Mouse (Mus musculus) gastrocnemius, adult 18-20 months (tissue): Measurements from ENCODE around the gene Hey2. TPM values are rescaled to one million over a fixed set of nuclear protein-coding genes. Genes with fewer than 3 reads are reported as not detected.

Experiments
- DNase-seq: peaks from one replicate; pipeline ENCODE4 v3.0.0; 2021; ENCODE audit warnings: low spot score
- total RNA-seq, 2 experiments: library from RNA; stranded (reverse); gene quantifications; 2 replicates each; pipeline ENCODE4 v1.2.3; 2021

Gene Hey2
- total RNA-seq, 2 experiments from 2014 or later, result 0.50 to 0.74 TPM

- DNase-seq, result no peak
These were observed 51.6 kb downstream of the Hey2 start for GRCm38 (mm10) chr10:30791016-30791415.

GRCm38 (mm10) chr10:30789521-30789920, 53.1 kb downstream of the Hey2 start:
- DNase-seq, result no peak

GRCm38 (mm10) chr10:30788340-30788721, 54.3 kb downstream of the Hey2 start:
- DNase-seq, result no peak

GRCm38 (mm10) chr10:30787684-30788339, 54.8 kb downstream of the Hey2 start:
- no peak for DNase-seq

GRCm38 (mm10) chr10:30786103-30786754, 56.4 kb downstream of the Hey2 start:
- DNase-seq, result no peak

Other genes starting within 250 kb of the Hey2 start
- gene Trmt11, start 242.1 kb downstream of the Hey2 start, total RNA-seq, result 1 to 10 TPM; 3.1 to 3.9 TPM
- 10 to 100 TPM; 56.0 to 62.1 TPM for gene Hint3, start 213.2 kb downstream of the Hey2 start, total RNA-seq
- gene Ncoa7, start 39.5 kb downstream of the Hey2 start, total RNA-seq, result 1 to 10 TPM; 1.2 to 1.6 TPM